Comparison of ENCODE assay signal across 9 mouse cellular contexts in genomic region chr10:81495151-81495550, GRCm38 (mm10). TPM values are rescaled to one million over a fixed set of nuclear protein-coding genes. Genes with fewer than 3 reads are reported as not detected.
DNase-seq lines count a peak whose midpoint lies in the region; ATAC-seq and TF ChIP-seq lines count a peak whose summit lies in the region.
"Had no signal": no experiment of that assay in that cellular context is flagged by ENCODE, and none has a peak within 500 bp of the region (broad histone marks: within the 10 kb centered on the region; RNA-seq: fewer than 3 reads in every experiment).

No protein-coding gene starts in this region.

- no peaks in the 10 kb centered on the region for H3K9me3 ChIP-seq in heart, embryonic 14.5 days (ENCODE audit: control insufficient read depth, low read length)
- no peaks in the 10 kb centered on the region for H3K9me3 ChIP-seq in G1E (replicated peaks)
- H3K9me3 ChIP-seq in heart, postnatal 0 days (replicated peaks; ENCODE audit: control insufficient read depth, low read length) = no peaks in the 10 kb centered on the region
- no peaks in the 10 kb centered on the region for H3K9me3 ChIP-seq in midbrain, embryonic 10.5 days (replicated peaks)

- peak overlapping the region; percentile 88 for H3K9ac ChIP-seq in heart, embryonic 14.5 days (ENCODE audit: low read length)
- H3K9ac ChIP-seq in heart, postnatal 0 days (replicated peaks; ENCODE audit: low read depth, low read length) = peak overlapping the region; percentile 84

- no peak for TF ChIP-seq EP300 in heart, postnatal 0 days (IDR thresholded peaks at IDR 0.05; ENCODE audit: low read depth)

- no peak overlapping the region for H3K27ac ChIP-seq in heart, embryonic 14.5 days (replicated peaks in 1 of 2; ENCODE audit: control insufficient read depth in 1 of 2, insufficient read depth in 1 of 2, low read depth in 2 of 2, low read length in 2 of 2)
- no peak overlapping the region for H3K27ac ChIP-seq in heart, postnatal 0 days (ENCODE audit: low read depth)
- H3K27ac ChIP-seq in midbrain, embryonic 10.5 days (replicated peaks) = peak overlapping the region; percentile 90

- DNase-seq in heart, postnatal 4 days = no peak
- DNase-seq in G1E (ENCODE audit: low spot score) = no peak
- no peak for DNase-seq in heart, postnatal 0 days (ENCODE audit: low spot score)
- no peak for DNase-seq in midbrain, embryonic 10.5 days (ENCODE audit: low spot score)
- no peak for DNase-seq in frontal cortex, postnatal 25 days (ENCODE audit: low spot score in 2 of 2)
- no peak for DNase-seq in layer of hippocampus, adult 9-10 months (ENCODE audit: low spot score)
- DNase-seq: gastrocnemius, postnatal 10 days had no signal

- 74% methylated on average over 6 of the region's 6 CpGs for WGBS in heart, embryonic 14.5 days
- WGBS in heart, postnatal 0 days = 71% methylated on average over 6 of the region's 6 CpGs
- WGBS in midbrain, embryonic 10.5 days = 81% methylated on average over 6 of the region's 6 CpGs

- H3K4me3 ChIP-seq in heart, embryonic 14.5 days (ENCODE audit: control insufficient read depth in 1 of 2, insufficient read depth in 1 of 2, low read depth in 1 of 2, low read length in 2 of 2) = peak overlapping the region; percentile 72 to 90
- H3K4me3 ChIP-seq in G1E (ENCODE audit: low read depth, low read length) = peak overlapping the region; percentile 97
- H3K4me3 ChIP-seq in heart, postnatal 0 days (ENCODE audit: low read depth, low read length) = peak overlapping the region; percentile 75
- peak overlapping the region; percentile 65 for H3K4me3 ChIP-seq in midbrain, embryonic 10.5 days

- H3K27me3 ChIP-seq in heart, embryonic 14.5 days (ENCODE audit: control insufficient read depth, insufficient read depth, low read length) = no peaks in the 10 kb centered on the region
- no peaks in the 10 kb centered on the region for H3K27me3 ChIP-seq in G1E (ENCODE audit: insufficient read depth, low read length)
- H3K27me3 ChIP-seq in heart, postnatal 0 days (ENCODE audit: control insufficient read depth, insufficient read depth, low read length) = no peaks in the 10 kb centered on the region
- no peaks in the 10 kb centered on the region for H3K27me3 ChIP-seq in midbrain, embryonic 10.5 days (ENCODE audit: low read depth, poor library complexity, severe bottlenecking)

- peak overlapping the region; percentile 84 for H3K4me2 ChIP-seq in heart, embryonic 14.5 days (ENCODE audit: low read length)
- peak overlapping the region; percentile 97 for H3K4me2 ChIP-seq in heart, postnatal 0 days (ENCODE audit: low read depth, low read length)

- peaks cover 9 to 12% of the 10 kb centered on the region in 2 experiments; a peak in 3 of 4 replicates for H3K4me1 ChIP-seq in heart, embryonic 14.5 days (ENCODE audit: control insufficient read depth in 2 of 2, insufficient read depth in 2 of 2, low read length in 2 of 2)
- H3K4me1 ChIP-seq in G1E (ENCODE audit: insufficient read depth, low read depth, low read length) = peaks cover 84% of the 10 kb centered on the region
- peaks cover 13% of the 10 kb centered on the region for H3K4me1 ChIP-seq in heart, postnatal 0 days (ENCODE audit: control insufficient read depth, insufficient read depth)
- H3K4me1 ChIP-seq in midbrain, embryonic 10.5 days = peaks cover 45% of the 10 kb centered on the region

- peaks cover 33% of the 10 kb centered on the region for H3K36me3 ChIP-seq in heart, embryonic 14.5 days (ENCODE audit: control insufficient read depth, insufficient read depth, low read length)
- H3K36me3 ChIP-seq in G1E (replicated peaks) = peaks cover 65% of the 10 kb centered on the region
- peaks cover 27% of the 10 kb centered on the region for H3K36me3 ChIP-seq in heart, postnatal 0 days (replicated peaks; ENCODE audit: control insufficient read depth, insufficient read depth, low read length)
- peaks cover 41% of the 10 kb centered on the region for H3K36me3 ChIP-seq in midbrain, embryonic 10.5 days

- TF ChIP-seq CTCF in G1E (IDR thresholded peaks at IDR 0.05; ENCODE audit: low read depth, low read length) = no peak
- no peak for TF ChIP-seq CTCF in heart, postnatal 0 days (IDR thresholded peaks at IDR 0.05; ENCODE audit: low read depth)

- ATAC-seq in heart, embryonic 14.5 days (ENCODE audit: insufficient number of reproducible peaks, insufficient read depth, low FRiP score, low read depth) = no peak
- ATAC-seq in G1E (ENCODE audit: extremely low read depth, insufficient number of reproducible peaks, low FRiP score, poor library complexity, severe bottlenecking) = no peak
- no peak for ATAC-seq in heart, postnatal 0 days (ENCODE audit: insufficient read depth, low read depth)
- ATAC-seq in megakaryocyte progenitor cell, adult 5-6 weeks (replicated peaks; ENCODE audit: poor library complexity) = no peak

RNA-seq across cellular contexts. Expression of gene Ncln, which starts 1.0 kb away (rescaled TPM):
- polyA plus RNA-seq in heart, embryonic 14.5 days (2014; fragmentation: Nextera tagmentation; extraction: Ambion mirVana) = 40.7 and 44.6 TPM in 2 replicates
- total RNA-seq in heart, postnatal 4 days (2021) = 10 to 100 TPM; 57.1 to 62.3 TPM
- total RNA-seq in G1E (2014; fragmentation: Nextera tagmentation) (58.2 and 72.3 TPM in 2 replicates), G1E (2017) (35.5 and 50.1 TPM in 2 replicates)
- polyA plus RNA-seq in G1E (2012) = 154 and 179 TPM in 2 replicates
- total RNA-seq in heart, postnatal 0 days (2014; rRNA removed; ENCODE audit: low replicate concordance) = 88.5 and 91.5 TPM in 2 replicates
- 27.1 and 30.5 TPM in 2 replicates for polyA plus RNA-seq in heart, postnatal 0 days (2015; fragmentation: Nextera tagmentation; extraction: Ambion mirVana)
- polyA plus RNA-seq in midbrain, embryonic 10.5 days (2016; fragmentation: Nextera tagmentation; extraction: Ambion mirVana) = 84.5 and 87.5 TPM in 2 replicates
- 81.2 and 99.2 TPM in 2 replicates for total RNA-seq in megakaryocyte progenitor cell, adult 5-6 weeks (2015)
- 85.6 and 101 TPM in 2 replicates for total RNA-seq in megakaryocyte progenitor cell, adult 5-6 weeks (2017)

RNA-seq across cellular contexts. Expression of gene S1pr4, which starts 4.8 kb away (rescaled TPM):
- 0.24 and 0.35 TPM in 2 replicates for polyA plus RNA-seq in heart, embryonic 14.5 days (2014; fragmentation: Nextera tagmentation; extraction: Ambion mirVana)
- under 1 TPM; 0.50 to 0.57 TPM for total RNA-seq in heart, postnatal 4 days (2021)
- total RNA-seq in G1E (2014; fragmentation: Nextera tagmentation) (not detected in 2 replicates), G1E (2017) (1.6 and 1.9 TPM in 2 replicates)
- 0.75 and 1.00 TPM in 2 replicates for polyA plus RNA-seq in G1E (2012)
- 0.66 TPM in 1 of 2 replicates, not detected in the other for total RNA-seq in heart, postnatal 0 days (2014; rRNA removed; ENCODE audit: low replicate concordance)
- polyA plus RNA-seq in heart, postnatal 0 days (2015; fragmentation: Nextera tagmentation; extraction: Ambion mirVana) = 0.34 and 0.43 TPM in 2 replicates
- polyA plus RNA-seq in midbrain, embryonic 10.5 days (2016; fragmentation: Nextera tagmentation; extraction: Ambion mirVana) = 0.37 and 0.89 TPM in 2 replicates
- 8.3 and 8.9 TPM in 2 replicates for total RNA-seq in megakaryocyte progenitor cell, adult 5-6 weeks (2015)
- 6.2 and 9.5 TPM in 2 replicates for total RNA-seq in megakaryocyte progenitor cell, adult 5-6 weeks (2017)

RNA-seq across cellular contexts. Expression of gene Celf5, which starts 12.6 kb away (rescaled TPM):
- polyA plus RNA-seq in heart, embryonic 14.5 days (2014; fragmentation: Nextera tagmentation; extraction: Ambion mirVana) = 0.19 TPM in 1 of 2 replicates, not detected in the other
- total RNA-seq in heart, postnatal 4 days (2021) = under 1 TPM; 0.09 to 0.33 TPM
- total RNA-seq in G1E (2014; fragmentation: Nextera tagmentation) (not detected in 2 replicates), G1E (2017) (0.05 and 0.06 TPM in 2 replicates)
- polyA plus RNA-seq in G1E (2012) = 0.05 and 0.09 TPM in 2 replicates
- not detected in 2 replicates for total RNA-seq in heart, postnatal 0 days (2014; rRNA removed; ENCODE audit: low replicate concordance)
- 0.07 and 0.08 TPM in 2 replicates for polyA plus RNA-seq in heart, postnatal 0 days (2015; fragmentation: Nextera tagmentation; extraction: Ambion mirVana)
- polyA plus RNA-seq in midbrain, embryonic 10.5 days (2016; fragmentation: Nextera tagmentation; extraction: Ambion mirVana) = 5.0 and 10.8 TPM in 2 replicates
- 0.10 TPM in 1 of 2 replicates, not detected in the other for total RNA-seq in megakaryocyte progenitor cell, adult 5-6 weeks (2015)
- not detected in 2 replicates for total RNA-seq in megakaryocyte progenitor cell, adult 5-6 weeks (2017)

RNA-seq across cellular contexts. Expression of gene Gna15, which starts 28.9 kb away (rescaled TPM):
- polyA plus RNA-seq in heart, embryonic 14.5 days (2014; fragmentation: Nextera tagmentation; extraction: Ambion mirVana) = 0.74 and 0.89 TPM in 2 replicates
- under 1 TPM; 0.48 to 0.56 TPM for total RNA-seq in heart, postnatal 4 days (2021)
- total RNA-seq in G1E (2014; fragmentation: Nextera tagmentation) (20.9 and 22.5 TPM in 2 replicates), G1E (2017) (20.1 and 21.5 TPM in 2 replicates)
- 16.5 TPM in 2 replicates for polyA plus RNA-seq in G1E (2012)
- total RNA-seq in heart, postnatal 0 days (2014; rRNA removed; ENCODE audit: low replicate concordance) = 0.35 TPM in 1 of 2 replicates, not detected in the other
- polyA plus RNA-seq in heart, postnatal 0 days (2015; fragmentation: Nextera tagmentation; extraction: Ambion mirVana) = 0.59 and 0.63 TPM in 2 replicates
- polyA plus RNA-seq in midbrain, embryonic 10.5 days (2016; fragmentation: Nextera tagmentation; extraction: Ambion mirVana) = 0.53 and 0.85 TPM in 2 replicates
- 29.4 and 31.9 TPM in 2 replicates for total RNA-seq in megakaryocyte progenitor cell, adult 5-6 weeks (2015)
- total RNA-seq in megakaryocyte progenitor cell, adult 5-6 weeks (2017) = 28.7 and 28.9 TPM in 2 replicates

RNA-seq across cellular contexts. Expression of gene Nfic, which starts 39.7 kb away (rescaled TPM):
- 45.0 and 47.0 TPM in 2 replicates for polyA plus RNA-seq in heart, embryonic 14.5 days (2014; fragmentation: Nextera tagmentation; extraction: Ambion mirVana)
- 100 to 1,000 TPM; 125 to 130 TPM for total RNA-seq in heart, postnatal 4 days (2021)
- 6.9 and 9.5 TPM in 2 replicates for total RNA-seq in G1E (2014; fragmentation: Nextera tagmentation)
- total RNA-seq in G1E (2017) = 0.52 and 0.66 TPM in 2 replicates
- 16.1 and 19.3 TPM in 2 replicates for polyA plus RNA-seq in G1E (2012)
- total RNA-seq in heart, postnatal 0 days (2014; rRNA removed; ENCODE audit: low replicate concordance) = 24.6 and 47.6 TPM in 2 replicates
- polyA plus RNA-seq in heart, postnatal 0 days (2015; fragmentation: Nextera tagmentation; extraction: Ambion mirVana) = 73.7 and 77.9 TPM in 2 replicates
- polyA plus RNA-seq in midbrain, embryonic 10.5 days (2016; fragmentation: Nextera tagmentation; extraction: Ambion mirVana) = 8.7 and 11.7 TPM in 2 replicates
- total RNA-seq in megakaryocyte progenitor cell, adult 5-6 weeks (2015) = 35.5 and 36.8 TPM in 2 replicates
- 4.0 and 5.0 TPM in 2 replicates for total RNA-seq in megakaryocyte progenitor cell, adult 5-6 weeks (2017)
